Mouse (Mus musculus) embryonic fibroblast, embryonic 13.5 days (primary cell): ENCODE measurements around the gene Spock3. TPM values are rescaled to one million over a fixed set of nuclear protein-coding genes. Genes with fewer than 3 reads are reported as not detected.
A peak's percentile ranks its signal among the peaks of the same experiment; 100 is the strongest.
"Not testable (repeated sequence)": the region's sequence is repeated elsewhere in the genome, so short reads cannot be mapped to it uniquely, and the experiment has no call there.

Experiments used
- H3K27ac ChIP-seq: 2 replicates; pipeline ENCODE4 v1.5.1; 2012; ENCODE audit warnings: low read length, control low read depth, inconsistent platforms; ENCODE audit not compliant: insufficient read depth
- H3K4me1 ChIP-seq: 2 replicates; pipeline ENCODE4 v1.6.1; 2011; ENCODE audit warnings: low read length; ENCODE audit not compliant: control insufficient read depth, insufficient read depth
- H3K4me3 ChIP-seq: 2 replicates; pipeline ENCODE4 v1.5.1; 2011; ENCODE audit warnings: mild to moderate bottlenecking, control low read depth, low read length; ENCODE audit not compliant: insufficient read depth
- CTCF ChIP-seq: IDR thresholded peaks from 2 replicates; pipeline ENCODE4 v1.5.1; 2011; ENCODE audit warnings: mild to moderate bottlenecking, control low read depth, low read length, moderate library complexity, borderline replicate concordance; ENCODE audit not compliant: insufficient read depth
- POLR2A ChIP-seq: IDR thresholded peaks from 2 replicates; pipeline ENCODE4 v1.6.1; 2011; ENCODE audit warnings: low read depth, mild to moderate bottlenecking, control low read depth, low read length, moderate library complexity
- polyA plus RNA-seq: library from polyadenylated mRNA; stranded (reverse); fragments of >200 nt; gene quantifications from 2 replicates; pipeline ENCODE4 v1.2.4, GENCODE M21; 2011; ENCODE audit warnings: low read depth; ENCODE audit not compliant: missing spikeins, insufficient read length

Gene Spock3
- polyA plus RNA-seq, 1 experiment, result 20.6 TPM

DNA sequence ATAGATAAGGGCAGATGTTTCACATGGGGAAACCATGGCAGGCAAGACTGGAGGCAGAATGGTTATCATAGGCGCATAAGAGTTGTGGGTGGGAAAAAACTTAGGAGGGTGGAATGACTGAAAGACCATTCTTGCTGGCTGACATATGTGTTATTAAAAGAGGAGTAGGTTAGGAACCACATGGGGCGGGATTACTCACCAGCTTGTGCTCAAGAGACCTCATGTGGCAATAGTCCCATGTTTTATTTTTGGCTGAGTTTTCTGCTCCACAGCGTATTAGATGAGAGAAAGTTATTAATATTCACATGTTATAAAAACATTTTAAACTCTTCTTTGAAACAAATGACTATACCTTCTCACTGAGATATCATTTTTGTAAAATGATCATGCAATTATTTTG lies 184.6 kb downstream of the Spock3 start:
- H3K4me1 ChIP-seq, result no peaks in the 10 kb centered on the region
- TF ChIP-seq CTCF (no peak), POLR2A (no peak)
- H3K27ac ChIP-seq, result no peak overlapping the region

DNA sequence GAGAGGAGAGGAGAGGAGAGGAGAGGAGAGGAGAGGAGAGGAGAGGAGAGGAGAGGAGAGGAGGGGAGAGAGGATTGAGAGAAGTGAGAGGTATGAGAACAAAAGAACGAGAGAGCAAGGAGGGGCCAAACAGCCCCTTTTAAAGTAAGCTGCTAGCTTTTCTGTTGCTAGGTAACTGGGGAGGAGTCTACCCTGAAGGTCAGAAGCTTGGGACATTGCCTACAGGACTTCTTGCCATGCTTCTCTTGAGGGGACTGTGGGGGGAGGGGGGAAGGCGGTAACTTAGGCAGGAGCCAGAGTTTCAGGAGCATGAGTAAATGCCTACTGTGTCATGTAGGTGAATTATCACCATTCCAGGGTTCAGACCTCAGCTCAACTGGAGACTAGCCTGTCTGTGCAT lies 213.1 kb downstream of the Spock3 start:
- not testable (repeated sequence) for H3K27ac ChIP-seq, H3K4me1 ChIP-seq, H3K4me3 ChIP-seq

More for the DNA sequence above, 184.6 kb downstream of the Spock3 start:
- H3K4me3 ChIP-seq, result no peak overlapping the region

DNA sequence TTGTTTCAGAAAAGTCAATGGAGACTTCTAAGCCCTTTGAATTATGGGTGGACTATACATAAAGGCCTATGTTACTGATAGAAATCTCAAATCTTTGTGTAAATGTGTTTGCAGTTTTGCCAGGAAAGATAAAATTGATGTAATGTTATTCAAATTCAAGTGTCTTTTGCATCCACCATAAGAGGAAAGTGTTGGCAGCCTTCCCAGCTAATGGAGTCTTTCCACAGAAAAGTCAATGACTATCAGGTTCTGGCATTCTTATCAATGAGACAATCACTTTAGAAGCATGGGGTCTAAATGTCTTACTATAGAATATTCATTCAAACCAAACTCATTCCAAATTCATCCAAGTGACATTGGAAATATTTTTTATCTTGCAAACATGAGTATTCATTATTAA lies 214.5 kb downstream of the Spock3 start:
- no peak overlapping the region for H3K27ac ChIP-seq
- TF ChIP-seq CTCF (no peak), POLR2A (no peak)
- no peak overlapping the region for H3K4me3 ChIP-seq
- H3K4me1 ChIP-seq, result no peaks in the 10 kb centered on the region

DNA sequence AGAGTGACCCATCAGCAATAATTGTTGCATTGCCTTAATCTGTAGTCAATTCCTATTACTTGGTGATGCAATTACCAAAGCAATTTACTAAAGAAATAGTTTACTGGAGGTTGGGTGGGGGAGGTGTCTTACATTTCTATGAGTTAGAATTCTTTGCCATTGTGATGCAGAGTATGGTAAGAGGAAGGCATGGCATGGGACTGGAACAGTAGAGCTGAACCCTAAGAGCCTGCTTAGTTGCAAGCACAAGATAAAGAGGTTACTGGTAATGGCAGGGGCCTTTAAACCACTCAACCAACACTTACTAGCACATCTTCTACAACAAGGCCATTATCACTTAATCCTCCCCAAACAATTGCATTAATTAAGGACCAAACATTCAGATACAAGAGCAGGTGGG lies 219.1 kb downstream of the Spock3 start:
- no peaks in the 10 kb centered on the region for H3K4me1 ChIP-seq
- TF ChIP-seq CTCF (no peak), POLR2A (no peak)
- H3K4me3 ChIP-seq, result no peak overlapping the region
- H3K27ac ChIP-seq, result no peak overlapping the region

DNA sequence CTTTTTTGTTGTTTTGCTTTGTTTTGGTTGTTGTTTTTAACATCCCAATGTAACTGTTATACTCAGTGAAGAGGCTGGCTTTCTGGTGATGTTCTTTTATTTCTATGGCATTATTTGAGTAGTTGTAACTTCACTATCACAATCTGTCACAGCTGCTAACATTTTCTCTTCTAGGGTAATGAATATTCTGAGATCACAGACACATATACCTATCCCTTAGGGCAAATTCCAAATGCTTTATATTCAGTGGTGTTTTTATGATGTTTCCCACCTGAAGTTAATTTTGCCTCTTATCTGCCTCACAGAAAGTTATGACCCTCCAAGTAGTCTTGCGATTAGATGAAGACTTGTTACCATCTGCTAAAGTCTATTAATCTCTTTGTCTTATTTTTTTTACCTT lies 230.5 kb downstream of the Spock3 start:
- Histone ChIP-seq H3K27ac (no peak overlapping the region), H3K4me1 (no peaks in the 10 kb centered on the region), H3K4me3 (no peak overlapping the region)
- no peak for TF ChIP-seq POLR2A
- TF ChIP-seq CTCF, result no peak

DNA sequence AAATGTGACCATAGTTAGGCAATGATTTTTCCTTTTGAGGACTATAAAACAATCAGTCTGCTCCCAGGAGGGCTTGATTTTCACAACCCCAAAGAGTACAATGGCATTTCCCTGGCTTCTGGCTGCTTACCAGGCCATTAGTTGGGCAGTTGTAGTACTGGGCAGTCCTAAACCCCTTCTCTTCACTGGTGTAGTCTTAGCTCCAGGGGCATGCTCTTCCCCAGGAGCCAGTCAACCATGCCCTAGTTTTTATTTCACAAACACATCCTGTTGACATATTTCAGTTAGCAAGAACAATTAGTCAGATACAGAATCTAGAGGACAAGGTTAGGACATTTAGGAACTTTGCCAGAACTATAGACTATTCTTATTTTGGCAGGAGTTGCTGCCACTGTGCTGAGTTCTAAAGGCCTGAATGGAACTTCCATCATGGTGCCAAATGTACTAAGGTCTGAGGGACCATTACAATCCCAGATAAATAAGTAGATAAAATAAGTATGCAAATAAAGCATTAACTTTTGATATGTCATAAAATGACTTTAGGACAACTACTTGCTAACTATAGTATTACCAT lies 308.1 kb downstream of the Spock3 start:
- no peak for TF ChIP-seq POLR2A
- no peak for TF ChIP-seq CTCF
- H3K4me3 ChIP-seq, result no peak overlapping the region

DNA sequence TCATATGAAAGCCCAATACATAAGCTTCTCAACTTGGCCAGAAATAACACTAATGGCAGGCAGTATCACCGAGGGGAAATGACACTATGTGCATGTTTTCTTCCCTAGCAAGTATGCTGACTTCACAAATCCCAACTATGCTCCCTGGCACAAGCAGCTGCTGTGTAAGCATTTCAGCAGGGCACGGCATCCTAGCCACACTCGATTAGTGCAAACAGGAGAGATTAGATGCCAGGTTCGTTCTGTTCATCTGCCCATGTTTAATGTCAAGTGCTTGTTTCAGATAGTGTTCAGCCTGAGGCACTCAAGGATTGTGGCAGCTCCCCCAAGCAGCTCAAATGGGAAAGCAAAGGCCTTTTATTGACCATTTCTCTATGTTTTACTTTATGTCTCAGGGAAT lies 311.7 kb downstream of the Spock3 start:
- TF ChIP-seq POLR2A, result no peak
- TF ChIP-seq CTCF, result no peak
- no peaks in the 10 kb centered on the region for H3K4me1 ChIP-seq
- no peak overlapping the region for H3K27ac ChIP-seq
- no peak overlapping the region for H3K4me3 ChIP-seq

More for the DNA sequence above, 308.1 kb downstream of the Spock3 start:
- Histone ChIP-seq H3K27ac (no peak overlapping the region), H3K4me1 (no peaks in the 10 kb centered on the region)

DNA sequence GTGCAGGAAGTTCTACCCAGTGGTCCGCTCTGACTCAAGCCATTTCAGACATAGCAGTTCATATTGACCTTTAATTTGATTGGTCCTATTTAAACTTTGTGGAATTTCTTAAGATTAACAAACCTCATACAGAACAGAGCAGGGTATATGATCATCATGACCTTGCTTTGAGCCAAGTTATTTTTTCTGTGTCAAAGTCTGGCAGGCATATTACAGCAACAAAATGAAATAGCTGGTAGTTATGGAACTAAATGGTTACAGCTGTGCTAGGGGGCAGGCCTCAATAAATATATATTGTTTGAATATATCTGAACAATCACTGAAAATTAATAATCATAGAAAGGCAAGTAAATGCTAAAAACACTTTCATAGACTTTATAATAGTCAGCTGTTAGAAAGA lies 384.6 kb downstream of the Spock3 start:
- Histone ChIP-seq H3K27ac (no peak overlapping the region), H3K4me1 (no peaks in the 10 kb centered on the region), H3K4me3 (no peak overlapping the region)
- no peak for TF ChIP-seq CTCF
- TF ChIP-seq POLR2A, result peak; percentile 20; the same call in 1 of the 2 replicates

DNA sequence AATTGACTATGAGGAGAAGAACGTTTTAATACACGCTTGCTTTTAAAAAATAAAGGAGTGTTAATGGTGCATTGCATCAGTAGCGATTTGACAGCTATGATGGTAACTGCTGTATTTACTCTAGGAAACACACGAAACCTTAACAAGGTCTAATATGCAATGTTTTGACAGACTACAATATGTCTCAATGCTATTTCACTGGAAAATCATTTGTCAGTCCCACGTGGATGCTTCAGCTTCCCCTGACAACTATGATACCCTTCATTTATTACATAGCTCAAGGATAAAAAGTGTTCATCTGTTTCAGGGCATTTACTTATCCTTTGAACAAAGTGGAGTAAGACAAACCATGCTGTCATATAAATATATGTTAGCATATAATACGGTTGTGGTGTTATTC lies 417.8 kb downstream of the Spock3 start:
- TF ChIP-seq CTCF (no peak), POLR2A (no peak)
- H3K4me3 ChIP-seq, result no peak overlapping the region
- H3K27ac ChIP-seq, result no peak overlapping the region
- H3K4me1 ChIP-seq, result no peaks in the 10 kb centered on the region

DNA sequence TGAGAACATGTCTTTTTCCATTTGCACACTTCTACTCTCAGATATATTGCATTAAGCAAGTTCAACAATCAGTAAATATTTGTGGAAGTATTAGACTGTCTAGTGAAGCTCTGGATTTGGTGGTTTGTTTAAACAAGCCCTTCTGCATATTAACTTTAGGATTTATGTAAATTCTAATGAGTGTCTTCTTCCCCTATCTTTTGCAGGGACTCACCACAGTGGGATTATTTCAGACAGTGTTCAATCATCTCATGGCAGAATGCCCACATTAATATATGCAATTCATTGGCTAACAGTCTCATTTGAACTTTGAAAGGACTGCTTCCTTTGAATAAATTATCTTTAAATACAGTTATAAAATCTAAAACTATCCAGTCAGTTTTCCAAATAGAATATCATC lies 446.9 kb downstream of the Spock3 start:
- Histone ChIP-seq H3K4me1 (no peaks in the 10 kb centered on the region), H3K27ac (no peak overlapping the region), H3K4me3 (no peak overlapping the region)
- TF ChIP-seq CTCF, result no peak
- TF ChIP-seq POLR2A, result no peak
